Mouse (Mus musculus): ENCODE measurements around the gene Myh14.

Gene Myh14

GRCm38 (mm10) chr7:44633407-44633806 is 37.2 kb downstream of the Myh14 start:
- peak in 1 of 2 experiments; percentile 19 for DNase-seq (ENCODE audit: low spot score in 2 of 2)

DNA sequence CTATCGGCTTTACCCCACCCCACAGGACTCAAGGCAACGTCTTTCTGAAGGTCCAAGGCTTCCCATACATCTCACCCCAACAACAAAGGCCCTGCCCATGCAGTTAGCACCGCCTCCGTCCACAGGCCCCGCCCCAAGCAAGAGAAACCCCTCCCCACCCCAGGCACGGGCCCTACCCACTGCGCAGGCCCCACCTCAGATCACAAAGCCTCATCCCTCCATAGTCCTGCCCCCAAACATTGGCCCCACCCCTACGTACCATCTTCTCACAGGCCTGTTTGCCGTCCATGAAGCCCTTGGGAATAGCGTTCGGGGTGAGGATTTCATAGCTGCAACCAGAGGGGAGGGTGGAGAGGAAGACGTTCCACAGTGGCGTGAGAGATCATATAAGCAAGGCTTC is 38.0 kb downstream of the Myh14 start:
- no peak for DNase-seq (ENCODE audit: low spot score in 2 of 2)

DNA sequence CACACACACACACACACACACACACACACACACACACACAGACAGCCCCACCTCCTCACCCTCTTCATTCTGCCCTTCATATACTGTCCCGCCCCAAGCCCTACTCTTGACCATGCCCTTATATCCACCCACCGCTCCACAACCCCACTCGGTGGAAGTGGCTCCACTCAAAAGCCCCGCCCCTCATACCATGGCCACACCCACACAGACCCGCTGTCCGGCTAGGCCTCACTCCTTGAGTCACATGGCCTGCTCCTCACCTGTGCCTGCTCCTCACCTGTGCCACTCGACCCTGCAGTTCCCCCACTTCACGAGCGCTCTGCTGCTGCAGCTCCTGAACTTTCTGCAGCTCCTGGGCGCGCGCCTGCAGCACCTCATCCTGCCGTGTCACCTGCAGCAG is 40.2 kb downstream of the Myh14 start:
- DNase-seq (ENCODE audit: low spot score in 2 of 2) = no peak

DNA sequence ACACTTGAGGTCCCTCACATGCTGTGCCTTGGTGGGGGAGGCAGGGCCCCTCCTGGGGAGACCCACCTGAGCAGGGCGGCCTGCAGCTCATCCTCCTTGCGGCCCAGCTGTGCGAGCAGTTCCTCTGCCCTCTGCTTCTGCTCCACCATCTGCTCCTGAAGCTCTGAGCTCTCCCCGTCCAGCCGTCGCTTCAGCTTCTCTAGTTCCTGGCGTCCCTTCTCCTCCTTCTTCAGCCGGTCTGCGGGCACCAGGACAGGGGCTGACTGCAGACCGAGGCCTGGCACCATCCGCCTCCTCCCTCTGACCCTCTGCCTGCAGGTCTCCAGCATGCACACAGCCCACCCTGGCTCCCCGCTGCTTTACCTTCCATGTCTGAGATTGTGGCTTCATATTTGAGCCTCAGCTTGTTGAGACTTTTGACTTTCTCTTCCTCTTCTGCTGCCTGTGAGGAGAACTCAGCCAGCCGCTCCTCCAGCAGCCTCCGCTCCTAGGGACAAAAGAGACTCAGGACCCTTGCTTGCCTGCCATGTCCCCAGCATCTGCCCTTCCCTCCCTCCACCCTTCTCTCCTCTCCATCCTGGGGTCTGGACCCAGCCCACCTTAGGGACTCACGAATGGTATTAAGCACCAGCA is 42.1 kb downstream of the Myh14 start:
- DNase-seq (ENCODE audit: low spot score in 2 of 2) = no peak

GRCm38 (mm10) chr7:44626966-44627365 is 43.7 kb downstream of the Myh14 start:
- DNase-seq (ENCODE audit: low spot score in 2 of 2) = no peak

- no peak for DNase-seq (ENCODE audit: low spot score in 2 of 2)
These were observed 44.6 kb downstream of the Myh14 start for GRCm38 (mm10) chr7:44626068-44626385.

DNA sequence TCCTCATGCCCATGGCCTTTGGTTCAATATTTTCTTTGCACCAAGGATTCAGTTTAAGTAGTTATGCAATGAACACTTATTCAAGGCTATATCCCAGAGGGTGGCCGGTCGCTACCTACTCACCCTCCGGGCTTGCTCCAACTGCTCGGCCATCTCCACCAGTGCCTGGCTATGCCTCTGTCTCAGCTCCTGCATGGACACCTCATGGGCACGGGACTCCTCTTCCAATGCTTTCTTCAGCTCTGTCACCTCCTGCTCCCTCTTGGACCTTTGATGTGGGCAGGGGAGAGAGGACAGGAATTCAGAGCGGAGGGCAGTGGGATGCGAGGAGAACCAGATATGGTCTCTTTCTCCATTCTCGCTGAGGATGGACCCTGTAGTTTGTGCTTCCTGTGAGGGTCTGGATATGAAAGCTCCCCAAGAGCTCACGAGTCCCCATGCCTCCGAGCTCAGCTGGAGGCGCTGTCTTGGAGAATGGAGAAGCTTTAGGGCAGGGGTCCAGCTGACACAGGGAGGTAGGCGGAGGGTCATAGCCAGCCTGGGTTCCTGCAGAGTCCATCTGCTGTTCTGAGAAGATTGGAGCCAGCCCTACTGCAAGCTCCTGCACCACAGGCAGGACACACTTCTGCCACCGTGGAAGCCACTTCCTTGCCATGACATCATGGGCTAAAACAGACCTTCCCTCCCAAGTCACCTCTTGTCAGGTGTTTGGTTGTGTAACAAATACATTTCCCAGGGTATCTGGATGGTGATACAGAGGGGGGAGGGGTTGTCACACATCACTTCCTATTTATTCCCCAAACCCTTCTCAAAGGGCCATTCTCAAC is 45.2 kb downstream of the Myh14 start:
- DNase-seq (ENCODE audit: low spot score in 2 of 2) = no peak

DNA sequence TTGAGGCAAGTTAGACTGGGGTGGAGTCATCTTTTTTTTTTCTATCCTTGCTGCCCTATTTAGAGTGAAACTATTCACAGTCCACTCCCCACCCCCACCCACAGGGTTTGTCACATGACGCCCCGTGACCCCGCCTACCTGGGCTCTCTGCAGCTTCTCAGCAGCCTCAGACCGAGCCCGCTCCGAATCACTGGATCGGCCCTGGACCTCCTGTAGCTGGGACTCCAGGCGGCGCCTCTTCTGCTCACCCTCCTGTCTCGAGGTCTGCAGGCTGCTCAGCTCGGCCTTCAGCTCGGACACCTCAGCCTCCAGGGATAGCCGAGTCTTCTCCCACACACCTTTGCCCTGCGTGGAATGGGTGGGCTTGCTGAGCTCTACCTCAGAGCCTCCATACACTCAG is 45.8 kb downstream of the Myh14 start:
- no peak for DNase-seq (ENCODE audit: low spot score in 2 of 2)

DNA sequence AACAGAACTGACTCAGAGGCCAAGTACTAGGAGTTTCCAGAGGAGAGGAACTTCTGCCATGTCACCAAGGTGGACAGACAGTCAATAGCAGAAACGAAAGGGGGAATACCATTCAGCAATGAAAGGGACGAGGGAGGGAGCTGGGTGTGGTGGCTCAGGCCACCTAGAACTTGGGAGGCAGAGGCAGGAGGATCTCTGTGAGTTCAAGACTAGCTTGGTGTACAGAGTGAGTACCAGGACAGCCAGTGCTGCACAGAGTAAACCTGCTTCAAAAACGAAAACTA is 46.2 kb downstream of the Myh14 start:
- DNase-seq (ENCODE audit: low spot score in 2 of 2) = no peak

DNA sequence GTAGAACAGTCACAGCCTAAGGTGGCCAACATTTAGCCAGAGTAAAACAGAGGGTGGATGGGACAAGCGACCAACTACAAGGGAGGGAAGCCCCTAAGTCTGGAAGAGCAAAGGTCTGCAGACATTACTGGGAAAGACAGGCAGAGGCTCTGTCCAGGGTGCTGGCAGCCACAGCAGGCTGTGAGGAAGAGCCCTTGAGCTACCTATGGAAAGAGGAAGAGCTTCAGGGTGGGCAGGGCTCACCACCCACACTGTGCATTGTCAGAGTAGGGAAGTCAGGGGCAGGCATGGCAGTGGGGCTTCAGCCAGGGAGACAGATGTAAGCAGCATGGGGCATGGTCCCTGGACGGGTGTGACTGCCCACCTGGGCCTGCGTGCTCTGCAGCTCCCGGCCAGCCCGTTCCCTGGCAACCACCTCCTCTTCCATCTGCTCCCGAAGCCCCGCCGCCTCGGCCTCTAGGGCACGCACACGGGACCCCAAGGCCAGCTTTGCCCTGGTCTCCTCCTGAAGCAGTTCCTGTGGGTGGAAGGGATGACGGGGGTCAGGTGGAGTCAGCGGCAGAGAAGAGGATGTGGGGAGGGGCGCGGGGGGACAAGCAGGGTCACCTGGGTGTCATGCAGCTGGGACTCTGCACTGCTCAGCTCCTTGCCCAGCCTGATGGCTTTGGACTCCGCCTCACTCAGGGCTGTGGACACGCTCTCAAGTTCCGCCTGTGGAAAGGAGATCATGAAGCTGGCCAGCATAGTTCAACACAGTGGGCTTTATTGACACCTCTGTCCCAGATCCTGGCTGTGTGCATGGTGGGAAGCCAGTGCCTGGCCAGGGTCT is 46.7 kb downstream of the Myh14 start:
- DNase-seq (ENCODE audit: low spot score in 2 of 2) = no peak

DNA sequence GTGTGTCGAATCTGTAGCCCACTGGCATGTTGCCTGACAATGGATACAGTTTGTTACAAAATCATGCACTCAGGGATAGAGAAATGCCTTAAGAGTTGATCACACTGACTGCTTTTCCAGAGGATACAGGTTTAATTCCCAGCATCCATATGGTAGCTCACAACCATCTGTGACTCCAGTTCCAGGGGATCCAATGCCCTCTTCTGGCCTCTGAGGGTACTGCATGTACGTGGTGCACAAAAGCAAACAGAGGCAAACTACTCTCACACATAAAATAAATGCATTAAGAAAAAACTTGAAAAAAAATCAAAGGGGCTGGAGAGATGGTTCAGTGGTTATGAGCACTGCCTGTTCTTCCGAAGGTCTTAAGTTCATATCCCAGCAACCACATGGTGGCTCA is 53.6 kb downstream of the Myh14 start:
- DNase-seq (ENCODE audit: low spot score in 2 of 2) = no peak

- no peak for DNase-seq (ENCODE audit: low spot score in 2 of 2)
These were observed 54.7 kb downstream of the Myh14 start for GRCm38 (mm10) chr7:44615987-44616386.

DNA sequence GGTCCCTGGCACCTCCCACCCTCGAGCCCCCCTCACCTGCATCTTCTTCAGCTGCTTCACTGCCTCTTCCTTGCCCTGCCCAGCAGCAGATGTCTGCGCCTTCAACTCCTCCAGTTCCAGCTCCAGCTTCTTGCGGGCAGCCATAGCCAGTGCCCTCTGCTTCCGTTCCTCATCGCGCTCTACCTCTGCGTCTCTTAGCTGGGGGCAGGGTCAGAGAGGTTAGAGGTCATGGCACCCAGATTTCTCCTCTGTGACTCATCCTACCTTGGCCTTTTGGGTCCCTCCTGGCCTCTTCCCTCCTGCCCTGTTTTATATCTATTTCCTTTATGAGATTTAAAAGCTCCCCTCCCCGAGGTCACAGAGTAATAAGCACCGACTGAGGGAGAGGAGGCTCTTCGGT is 55.3 kb downstream of the Myh14 start:
- DNase-seq (ENCODE audit: low spot score in 2 of 2) = no peak

GRCm38 (mm10) chr7:44614041-44614688 is 56.5 kb downstream of the Myh14 start:
- DNase-seq (ENCODE audit: low spot score in 2 of 2) = no peak

DNA sequence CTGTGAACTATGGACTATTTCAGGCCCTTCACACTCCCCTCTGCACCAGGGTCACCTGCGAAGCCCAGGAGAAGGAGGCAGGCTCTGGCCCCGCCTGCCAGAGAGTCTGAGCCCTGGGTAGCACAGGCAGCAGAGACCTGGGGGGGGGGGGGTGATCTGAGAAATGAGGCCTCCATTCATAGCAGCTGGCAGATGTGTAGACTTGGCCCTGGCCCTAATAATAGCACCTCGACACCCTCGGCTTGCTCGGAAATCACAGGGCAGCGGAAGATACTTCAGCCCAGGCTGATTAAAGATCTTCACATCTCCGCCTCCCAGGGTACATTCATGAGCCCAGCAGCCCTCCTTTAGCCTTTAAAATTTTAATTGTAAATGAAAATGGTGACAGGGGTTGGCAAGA is 58.5 kb downstream of the Myh14 start:
- no peak for DNase-seq (ENCODE audit: low spot score in 2 of 2)

DNA sequence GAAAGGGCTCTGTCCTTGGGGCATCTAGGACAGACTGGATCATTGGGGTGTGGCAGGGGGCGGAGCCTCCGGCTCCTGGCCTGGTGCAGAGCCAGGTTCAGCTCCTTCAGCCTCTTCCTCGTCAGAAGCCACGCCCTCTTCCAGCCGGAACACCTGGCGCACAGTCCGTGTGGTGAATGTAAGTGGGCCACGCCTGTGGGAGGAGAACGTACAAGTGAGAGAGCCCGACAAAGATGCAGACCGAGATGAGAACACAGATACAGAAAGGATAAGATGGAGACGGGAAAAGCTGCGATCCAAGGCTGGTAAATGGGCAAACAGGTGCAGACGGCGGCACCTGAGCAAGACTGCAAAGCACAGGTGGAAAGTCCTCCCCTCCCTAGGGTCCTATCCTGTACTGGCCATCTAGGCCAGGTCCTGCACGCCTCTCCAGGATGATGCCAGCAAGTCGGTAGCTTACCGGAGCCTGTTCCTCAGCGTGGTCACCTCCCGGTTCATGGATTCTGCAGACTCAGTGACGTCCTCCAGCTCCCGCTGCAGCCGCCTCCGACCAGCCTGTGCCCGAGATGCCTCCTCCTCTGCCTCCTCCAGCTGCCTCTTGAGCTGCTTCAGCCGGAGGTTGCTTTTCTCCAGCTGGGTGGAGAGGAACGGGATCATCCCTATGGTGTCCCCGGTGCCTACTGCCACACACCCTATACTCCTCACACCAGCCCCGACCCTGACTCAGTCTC is 64.3 kb downstream of the Myh14 start:
- no peak for DNase-seq (ENCODE audit: low spot score in 2 of 2)

- DNase-seq (ENCODE audit: low spot score in 2 of 2) = no peak
These were observed 65.2 kb downstream of the Myh14 start for GRCm38 (mm10) chr7:44605436-44605835.

DNA sequence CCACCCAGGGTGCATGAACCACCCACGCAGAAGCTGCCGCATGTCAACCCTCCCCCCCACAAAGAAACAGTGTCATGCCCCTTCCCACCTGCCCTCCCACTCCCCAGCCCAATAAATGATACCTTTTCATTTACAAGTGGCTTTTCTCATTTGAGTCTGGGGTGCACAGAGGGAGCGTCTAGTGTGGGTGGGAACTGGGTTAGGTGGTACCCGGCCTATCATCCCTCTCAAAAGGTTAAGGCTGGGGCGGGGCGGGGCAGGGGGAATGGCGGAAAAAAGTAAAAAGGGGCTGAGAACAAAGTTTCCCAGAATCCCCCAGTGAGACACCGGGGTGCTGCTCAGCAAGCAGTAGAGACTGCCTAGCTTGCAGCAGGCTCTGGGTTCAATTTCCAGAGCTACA is 66.0 kb downstream of the Myh14 start:
- no peak for DNase-seq (ENCODE audit: low spot score in 2 of 2)

DNA sequence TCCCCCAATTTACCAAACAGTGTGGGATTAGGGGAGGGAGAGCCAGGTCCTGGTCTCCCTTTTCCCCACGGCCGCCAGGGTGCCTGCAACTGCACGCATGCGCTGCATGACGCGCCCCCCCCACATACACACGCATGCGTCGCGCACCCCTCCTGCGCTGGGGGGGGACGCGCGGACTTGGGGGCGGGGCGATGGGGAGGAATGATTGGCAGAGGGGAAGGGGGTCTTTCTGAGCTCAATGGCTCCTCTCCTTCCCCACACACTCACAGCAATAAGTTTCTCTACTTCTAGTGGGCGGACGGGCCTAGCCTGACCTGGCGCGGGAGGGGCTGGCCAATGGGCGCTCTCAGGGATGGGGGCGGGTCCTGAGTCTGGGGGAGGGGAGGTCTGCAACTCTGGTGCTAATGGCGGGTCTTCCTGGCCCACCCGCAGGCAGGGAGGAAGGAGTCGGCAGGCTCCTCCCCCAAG is 66.5 kb downstream of the Myh14 start:
- DNase-seq (ENCODE audit: low spot score in 2 of 2) = no peak

DNA sequence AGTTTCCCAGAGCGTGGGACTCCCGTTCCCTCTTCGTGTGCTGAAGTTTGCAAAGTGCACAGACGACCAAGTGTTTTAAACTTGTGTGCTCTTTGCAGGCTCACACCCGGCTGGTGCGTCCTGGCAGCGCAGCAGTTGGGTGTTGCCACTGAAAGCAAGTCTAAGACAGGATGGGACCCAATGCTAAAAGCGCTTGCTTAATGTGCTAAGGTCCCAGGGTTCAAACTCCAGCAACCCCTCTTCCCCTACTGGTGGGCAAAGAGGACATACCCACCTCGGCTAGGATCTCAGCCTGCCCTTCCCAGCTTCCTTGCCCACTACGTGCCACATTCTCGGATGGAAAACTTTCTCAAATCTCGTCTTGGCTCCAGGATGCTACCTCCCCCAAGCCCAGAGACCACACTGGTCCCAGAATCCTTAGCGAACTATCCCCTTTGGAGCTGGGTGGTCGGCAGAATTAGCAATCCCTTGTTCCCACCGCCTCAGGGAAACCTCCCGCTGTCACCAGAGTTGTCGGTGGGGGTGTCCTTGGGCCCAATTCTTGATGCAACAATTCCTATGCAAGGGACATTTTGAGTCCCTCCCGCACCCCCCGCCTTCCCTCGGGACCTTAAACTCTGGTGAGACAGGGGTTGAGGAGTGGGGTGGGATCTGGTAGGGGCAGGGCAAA is 67.3 kb downstream of the Myh14 start:
- no peak for DNase-seq (ENCODE audit: low spot score in 2 of 2)

GRCm38 (mm10) chr7:44602443-44602842 is 68.2 kb downstream of the Myh14 start:
- DNase-seq (ENCODE audit: low spot score in 2 of 2) = no peak

All from natural killer cell, adult 2 months (primary cell).